Mouse (Mus musculus): ENCODE measurements around the gene Gm42372. TPM values are rescaled to one million over a fixed set of nuclear protein-coding genes. Genes with fewer than 3 reads are reported as not detected.

Gm42372 gene
- total RNA-seq, 1 experiment = 0.13 TPM

GRCm38 (mm10) chr7:17009326-17010009, 26.6 kb downstream of the Gm42372 start:
- DNase-seq (ENCODE audit: low read depth, low spot score) = no peak
- H3K4me1 ChIP-seq (ENCODE audit: control insufficient read depth in 2 of 2, insufficient read depth in 2 of 2, low read length in 2 of 2, poor library complexity in 1 of 2) = peaks cover 0 to 6% of the 10 kb centered on the region in 2 experiments; a peak in 2 of 4 replicates
- no peak overlapping the region for H3K4me3 ChIP-seq (ENCODE audit: insufficient read depth in 1 of 2, low read depth in 1 of 2, low read length in 2 of 2, poor library complexity in 1 of 2, severe bottlenecking in 1 of 2)
- H3K27ac ChIP-seq (ENCODE audit: insufficient read depth, low read depth, low read length, poor library complexity, severe bottlenecking) = no peak overlapping the region
- peaks cover 88% of the 10 kb centered on the region for H3K36me3 ChIP-seq (ENCODE audit: control insufficient read depth, insufficient read depth, low read length, poor library complexity, severe bottlenecking)
- H3K9ac ChIP-seq (ENCODE audit: insufficient read depth, low read depth, low read length, poor library complexity, severe bottlenecking) = no peak overlapping the region
- H3K9me3 ChIP-seq (ENCODE audit: control insufficient read depth, insufficient read depth, low read depth, low read length) = no peaks in the 10 kb centered on the region
- TF ChIP-seq MAFK (IDR thresholded peaks at IDR 0.05; ENCODE audit: insufficient read depth, low read depth, low read length) = no peak
- TF ChIP-seq HCFC1 (IDR thresholded peaks at IDR 0.05; ENCODE audit: borderline replicate concordance, insufficient read depth, low read length) = no peak
- TF ChIP-seq ZC3H11A (IDR thresholded peaks at IDR 0.05; ENCODE audit: borderline replicate concordance, low read depth, low read length) = no peak
- TF ChIP-seq CHD2 (IDR thresholded peaks at IDR 0.05; ENCODE audit: low read depth, low read length) = no peak
- no peak for TF ChIP-seq ZNF384 (IDR thresholded peaks at IDR 0.05; ENCODE audit: low read depth, low read length)
- in situ Hi-C loops (cut with MboI; ENCODE audit: low sequenced_read_pairs in 2 of 2, unreplicated experiment in 2 of 2) = no loop called here

GRCm38 (mm10) chr7:17010010-17010347, 27.1 kb downstream of the Gm42372 start:
- peaks cover 88% of the 10 kb centered on the region for H3K36me3 ChIP-seq (ENCODE audit: control insufficient read depth, insufficient read depth, low read length, poor library complexity, severe bottlenecking)
- no peak overlapping the region for H3K4me3 ChIP-seq (ENCODE audit: insufficient read depth in 1 of 2, low read depth in 1 of 2, low read length in 2 of 2, poor library complexity in 1 of 2, severe bottlenecking in 1 of 2)
- no peak overlapping the region for H3K27ac ChIP-seq (ENCODE audit: insufficient read depth, low read depth, low read length, poor library complexity, severe bottlenecking)
- TF ChIP-seq ZC3H11A (IDR thresholded peaks at IDR 0.05; ENCODE audit: borderline replicate concordance, low read depth, low read length) = no peak
- no peak for DNase-seq (ENCODE audit: low read depth, low spot score)
- H3K9me3 ChIP-seq (ENCODE audit: control insufficient read depth, insufficient read depth, low read depth, low read length) = no peaks in the 10 kb centered on the region
- H3K9ac ChIP-seq (ENCODE audit: insufficient read depth, low read depth, low read length, poor library complexity, severe bottlenecking) = no peak overlapping the region
- in situ Hi-C loops (cut with MboI; ENCODE audit: low sequenced_read_pairs in 2 of 2, unreplicated experiment in 2 of 2) = no loop called here
- peaks cover 0 to 4% of the 10 kb centered on the region in 2 experiments; a peak in 2 of 4 replicates for H3K4me1 ChIP-seq (ENCODE audit: control insufficient read depth in 2 of 2, insufficient read depth in 2 of 2, low read length in 2 of 2, poor library complexity in 1 of 2)

GRCm38 (mm10) chr7:17011909-17012590, 29.2 kb downstream of the Gm42372 start:
- no peak overlapping the region for H3K4me3 ChIP-seq (ENCODE audit: insufficient read depth in 1 of 2, low read depth in 1 of 2, low read length in 2 of 2, poor library complexity in 1 of 2, severe bottlenecking in 1 of 2)
- no peak for DNase-seq (ENCODE audit: low read depth, low spot score)
- no peak overlapping the region for H3K9ac ChIP-seq (ENCODE audit: insufficient read depth, low read depth, low read length, poor library complexity, severe bottlenecking)
- H3K36me3 ChIP-seq (ENCODE audit: control insufficient read depth, insufficient read depth, low read length, poor library complexity, severe bottlenecking) = peaks cover 85% of the 10 kb centered on the region
- H3K27ac ChIP-seq (ENCODE audit: insufficient read depth, low read depth, low read length, poor library complexity, severe bottlenecking) = no peak overlapping the region
- TF ChIP-seq HCFC1 (IDR thresholded peaks at IDR 0.05; ENCODE audit: borderline replicate concordance, insufficient read depth, low read length) = no peak
- TF ChIP-seq ZC3H11A (IDR thresholded peaks at IDR 0.05; ENCODE audit: borderline replicate concordance, low read depth, low read length) = no peak
- no peak for TF ChIP-seq MAFK (IDR thresholded peaks at IDR 0.05; ENCODE audit: insufficient read depth, low read depth, low read length)
- no peak for TF ChIP-seq ZNF384 (IDR thresholded peaks at IDR 0.05; ENCODE audit: low read depth, low read length)
- no peak for TF ChIP-seq CHD2 (IDR thresholded peaks at IDR 0.05; ENCODE audit: low read depth, low read length)
- no peaks in the 10 kb centered on the region for H3K9me3 ChIP-seq (ENCODE audit: control insufficient read depth, insufficient read depth, low read depth, low read length)
- in situ Hi-C loops (cut with MboI; ENCODE audit: low sequenced_read_pairs in 2 of 2, unreplicated experiment in 2 of 2) = no loop called here
- no peaks in the 10 kb centered on the region for H3K4me1 ChIP-seq (ENCODE audit: control insufficient read depth in 2 of 2, insufficient read depth in 2 of 2, low read length in 2 of 2, poor library complexity in 1 of 2)

GRCm38 (mm10) chr7:17015381-17015780, 32.5 kb downstream of the Gm42372 start:
- in situ Hi-C loops (cut with MboI; ENCODE audit: low sequenced_read_pairs in 2 of 2, unreplicated experiment in 2 of 2) = no loop called here
- TF ChIP-seq MAFK (IDR thresholded peaks at IDR 0.05; ENCODE audit: insufficient read depth, low read depth, low read length) (no peak), ZNF384 (IDR thresholded peaks at IDR 0.05; ENCODE audit: low read depth, low read length) (no peak), ZC3H11A (IDR thresholded peaks at IDR 0.05; ENCODE audit: borderline replicate concordance, low read depth, low read length) (no peak), HCFC1 (IDR thresholded peaks at IDR 0.05; ENCODE audit: borderline replicate concordance, insufficient read depth, low read length) (no peak), CHD2 (IDR thresholded peaks at IDR 0.05; ENCODE audit: low read depth, low read length) (no peak)
- no peak overlapping the region for H3K9ac ChIP-seq (ENCODE audit: insufficient read depth, low read depth, low read length, poor library complexity, severe bottlenecking)

More at GRCm38 (mm10) chr7:17015381-17015780, 32.5 kb downstream of the Gm42372 start:
- Histone ChIP-seq H3K9me3 (ENCODE audit: control insufficient read depth, insufficient read depth, low read depth, low read length) (no peaks in the 10 kb centered on the region), H3K27ac (ENCODE audit: insufficient read depth, low read depth, low read length, poor library complexity, severe bottlenecking) (no peak overlapping the region), H3K4me1 (ENCODE audit: control insufficient read depth in 2 of 2, insufficient read depth in 2 of 2, low read length in 2 of 2, poor library complexity in 1 of 2) (no peaks in the 10 kb centered on the region), H3K36me3 (ENCODE audit: control insufficient read depth, insufficient read depth, low read length, poor library complexity, severe bottlenecking) (peaks cover 76% of the 10 kb centered on the region), H3K4me3 (ENCODE audit: insufficient read depth in 1 of 2, low read depth in 1 of 2, low read length in 2 of 2, poor library complexity in 1 of 2, severe bottlenecking in 1 of 2) (no peak overlapping the region)
- DNase-seq (ENCODE audit: low read depth, low spot score) = no peak

Data from ES-E14 (cell line).